Mouse (Mus musculus) limb, embryonic 11.5 days (tissue): ENCODE measurements around the gene Krt25. TPM values are rescaled to one million over a fixed set of nuclear protein-coding genes. Genes with fewer than 3 reads are reported as not detected.

Experiments
- ATAC-seq: fragments of 200-750 bp; cut with Nextera tagmentation; 2 replicates; pipeline ENCODE4 v1.8.0; 2017; ENCODE audit warnings: low read depth; ENCODE audit not compliant: insufficient number of reproducible peaks, low FRiP score, low TSS enrichment
- DNase-seq: peaks from one replicate; pipeline ENCODE4 v3.0.0-alpha.2; 2015; ENCODE audit warnings: low spot score
- H3K27ac ChIP-seq: fragments of 300-500 bp; sonication (generic); replicated peaks from 2 replicates; pipeline ENCODE4 v1.5.1; 2014; ENCODE audit warnings: low read depth, mild to moderate bottlenecking, low read length
- H3K27me3 ChIP-seq: fragments of 300-500 bp; sonication (generic); 2 replicates; pipeline ENCODE4 v1.6.1; 2014; ENCODE audit warnings: mild to moderate bottlenecking, low read length, mixed read lengths; ENCODE audit not compliant: control insufficient read depth, insufficient read depth
- H3K36me3 ChIP-seq: fragments of 300-500 bp; sonication (generic); 2 replicates; pipeline ENCODE4 v1.6.1; 2014; ENCODE audit warnings: mild to moderate bottlenecking, low read length, moderate library complexity, mixed read lengths; ENCODE audit not compliant: control insufficient read depth, insufficient read depth
- H3K4me1 ChIP-seq: fragments of 300-500 bp; sonication (generic); 2 replicates; pipeline ENCODE4 v1.6.1; 2014; ENCODE audit warnings: low read length, mixed read lengths; ENCODE audit not compliant: control insufficient read depth, insufficient read depth
- H3K4me2 ChIP-seq: fragments of 300-500 bp; sonication (generic); 2 replicates; pipeline ENCODE4 v1.6.1; 2014; ENCODE audit warnings: low read depth, mild to moderate bottlenecking, moderate library complexity; ENCODE audit not compliant: severe bottlenecking
- H3K4me3 ChIP-seq: fragments of 300-500 bp; sonication (generic); 2 replicates; pipeline ENCODE4 v1.5.1; 2014; ENCODE audit warnings: low read depth, low read length
- H3K9ac ChIP-seq: fragments of 300-500 bp; sonication (generic); 2 replicates; pipeline ENCODE4 v1.6.1; 2014; ENCODE audit warnings: mild to moderate bottlenecking, low read length
- H3K9me3 ChIP-seq: fragments of 300-500 bp; sonication (generic); 2 replicates; pipeline ENCODE4 v1.6.1; 2016; ENCODE audit warnings: low read length; ENCODE audit not compliant: control insufficient read depth
- WGBS: fragments of 180-500 bp; shearing (Covaris S2); extraction: QIAGEN DNeasy Blood & Tissue Kit; methylation state at CpG from one replicate; pipeline ENCODE4 v1.1.7; 2014; 5-methylcytosine and 5-hydroxymethylcytosine counted together
- polyA plus RNA-seq: library from polyadenylated mRNA; unstranded; fragments of >200 nt; fragmentation: Nextera tagmentation; extraction: Ambion mirVana; gene quantifications from 2 replicates; pipeline ENCODE4 v1.2.1, GENCODE M21; 2014

Krt25 gene
- polyA plus RNA-seq, 1 experiment from 2014 or later, result not detected

GRCm38 (mm10) chr11:99333426-99333825 lies 10.7 kb upstream of the Krt25 start:
- no peak for ATAC-seq
- H3K27ac ChIP-seq, result no peak overlapping the region
- H3K27me3 ChIP-seq, result no peaks in the 10 kb centered on the region
- no peaks in the 10 kb centered on the region for H3K9me3 ChIP-seq
- DNase-seq, result no peak
- H3K36me3 ChIP-seq, result no peaks in the 10 kb centered on the region
- no peak overlapping the region for H3K4me3 ChIP-seq
- H3K4me2 ChIP-seq, result no peak overlapping the region
- 81% methylated on average over 13 of the region's 13 CpGs for WGBS
- no peaks in the 10 kb centered on the region for H3K4me1 ChIP-seq
- no peak overlapping the region for H3K9ac ChIP-seq

GRCm38 (mm10) chr11:99329655-99330054 lies 6.9 kb upstream of the Krt25 start:
- Histone ChIP-seq H3K36me3 (no peaks in the 10 kb centered on the region), H3K27ac (no peak overlapping the region), H3K4me2 (no peak overlapping the region), H3K4me1 (no peaks in the 10 kb centered on the region), H3K9me3 (no peaks in the 10 kb centered on the region), H3K27me3 (no peaks in the 10 kb centered on the region), H3K4me3 (no peak overlapping the region), H3K9ac (no peak overlapping the region)
- 76% methylated on average over 2 of the region's 2 CpGs for WGBS
- ATAC-seq (no peak), DNase-seq (no peak)

- H3K36me3 ChIP-seq, result no peaks in the 10 kb centered on the region
- no peak overlapping the region for H3K4me2 ChIP-seq
- no peak overlapping the region for H3K9ac ChIP-seq
- H3K27me3 ChIP-seq, result no peaks in the 10 kb centered on the region
- no peaks in the 10 kb centered on the region for H3K4me1 ChIP-seq
- no peaks in the 10 kb centered on the region for H3K9me3 ChIP-seq
- ATAC-seq (no peak), DNase-seq (no peak)
- no peak overlapping the region for H3K4me3 ChIP-seq
- WGBS, result 87% methylated on average over 14 of the region's 14 CpGs
- no peak overlapping the region for H3K27ac ChIP-seq
Observed at GRCm38 (mm10) chr11:99321094-99321493, 1.7 kb downstream of the Krt25 start.

- Histone ChIP-seq H3K27ac (no peak overlapping the region), H3K9me3 (no peaks in the 10 kb centered on the region), H3K4me3 (no peak overlapping the region), H3K4me1 (no peaks in the 10 kb centered on the region), H3K27me3 (no peaks in the 10 kb centered on the region), H3K4me2 (no peak overlapping the region), H3K36me3 (no peaks in the 10 kb centered on the region), H3K9ac (no peak overlapping the region)
- no peak for ATAC-seq
- 78% methylated on average over 9 of the region's 9 CpGs for WGBS
- DNase-seq, result no peak
Observed at GRCm38 (mm10) chr11:99319127-99319526, 3.6 kb downstream of the Krt25 start.

- 69% methylated on average over 8 of the region's 8 CpGs for WGBS
- H3K9me3 ChIP-seq, result no peaks in the 10 kb centered on the region
- no peak overlapping the region for H3K27ac ChIP-seq
- DNase-seq, result no peak
- H3K27me3 ChIP-seq, result no peaks in the 10 kb centered on the region
- no peaks in the 10 kb centered on the region for H3K36me3 ChIP-seq
- no peaks in the 10 kb centered on the region for H3K4me1 ChIP-seq
- no peak overlapping the region for H3K4me2 ChIP-seq
- no peak overlapping the region for H3K9ac ChIP-seq
- no peak overlapping the region for H3K4me3 ChIP-seq
- ATAC-seq, result no peak
Observed at GRCm38 (mm10) chr11:99316543-99316942, 6.2 kb downstream of the Krt25 start.

- Histone ChIP-seq H3K4me3 (no peak overlapping the region), H3K27me3 (no peaks in the 10 kb centered on the region), H3K9me3 (no peaks in the 10 kb centered on the region), H3K36me3 (no peaks in the 10 kb centered on the region), H3K27ac (no peak overlapping the region), H3K9ac (no peak overlapping the region), H3K4me2 (no peak overlapping the region), H3K4me1 (no peaks in the 10 kb centered on the region)
- ATAC-seq (no peak), DNase-seq (no peak)
- WGBS, result 86% methylated on average over 2 of the region's 2 CpGs
Observed at GRCm38 (mm10) chr11:99314594-99314993, 8.2 kb downstream of the Krt25 start.

GRCm38 (mm10) chr11:99310882-99311281 lies 11.9 kb downstream of the Krt25 start:
- no peak overlapping the region for H3K9ac ChIP-seq
- no peaks in the 10 kb centered on the region for H3K4me1 ChIP-seq
- H3K36me3 ChIP-seq, result no peaks in the 10 kb centered on the region
- no peaks in the 10 kb centered on the region for H3K9me3 ChIP-seq
- H3K27me3 ChIP-seq, result no peaks in the 10 kb centered on the region
- H3K27ac ChIP-seq, result no peak overlapping the region
- DNase-seq, result no peak
- no peak overlapping the region for H3K4me2 ChIP-seq
- ATAC-seq, result no peak
- WGBS, result 89% methylated on average over 1 of the region's 1 CpGs
- no peak overlapping the region for H3K4me3 ChIP-seq

- ATAC-seq (no peak), DNase-seq (peak; percentile 86)
- H3K27me3 ChIP-seq, result no peaks in the 10 kb centered on the region
- no peak overlapping the region for H3K4me3 ChIP-seq
- no peaks in the 10 kb centered on the region for H3K4me1 ChIP-seq
- H3K9ac ChIP-seq, result no peak overlapping the region
- H3K27ac ChIP-seq, result no peak overlapping the region
- H3K36me3 ChIP-seq, result no peaks in the 10 kb centered on the region
- no peak overlapping the region for H3K4me2 ChIP-seq
- no peaks in the 10 kb centered on the region for H3K9me3 ChIP-seq
- WGBS, result 26% methylated on average over 2 of the region's 2 CpGs
Observed at GRCm38 (mm10) chr11:99307579-99307978, 15.2 kb downstream of the Krt25 start.

- no peaks in the 10 kb centered on the region for H3K36me3 ChIP-seq
- ATAC-seq (no peak), DNase-seq (no peak)
- H3K27me3 ChIP-seq, result no peaks in the 10 kb centered on the region
- H3K9ac ChIP-seq, result no peak overlapping the region
- H3K27ac ChIP-seq, result no peak overlapping the region
- no peaks in the 10 kb centered on the region for H3K4me1 ChIP-seq
- no peak overlapping the region for H3K4me2 ChIP-seq
- H3K4me3 ChIP-seq, result no peak overlapping the region
- H3K9me3 ChIP-seq, result no peaks in the 10 kb centered on the region
- 57% methylated on average over 5 of the region's 5 CpGs for WGBS
Observed at GRCm38 (mm10) chr11:99295039-99295438, 27.7 kb downstream of the Krt25 start.
